Mouse (Mus musculus) forebrain, embryonic 14.5 days (tissue): ENCODE results near the gene Etv3. TPM values are rescaled to one million over a fixed set of nuclear protein-coding genes. Genes with fewer than 3 reads are reported as not detected.
"Not testable (repeated sequence)": the region's sequence is repeated elsewhere in the genome, so short reads cannot be mapped to it uniquely, and the experiment has no call there.

Experiments used
- ATAC-seq: fragments of 200-750 bp; cut with Nextera tagmentation; 2 replicates; pipeline ENCODE4 v1.8.0; 2017; ENCODE audit warnings: mild to moderate bottlenecking, moderate library complexity
- DNase-seq: peaks from one replicate; pipeline ENCODE4 v3.0.0-alpha.2; 2015; ENCODE audit warnings: low spot score
- H3K27ac ChIP-seq: fragments of 300-500 bp; sonication (generic); 2 replicates; pipeline ENCODE4 v1.5.1; 2014; ENCODE audit warnings: low read depth, mild to moderate bottlenecking, control low read depth, low read length, moderate library complexity
- H3K27me3 ChIP-seq: fragments of 300-500 bp; sonication (generic); replicated peaks from 2 replicates; pipeline ENCODE4 v1.6.1; 2014; ENCODE audit warnings: low read length, control low read depth, mixed read lengths; ENCODE audit not compliant: control insufficient read depth, insufficient read depth
- H3K36me3 ChIP-seq: fragments of 300-500 bp; sonication (generic); 2 replicates; pipeline ENCODE4 v1.6.1; 2014; ENCODE audit warnings: low read length, control low read depth; ENCODE audit not compliant: control insufficient read depth, insufficient read depth
- H3K4me1 ChIP-seq: fragments of 300-500 bp; sonication (generic); 2 replicates; pipeline ENCODE4 v1.6.1; 2014; ENCODE audit warnings: antibody characterized with exemption, low read length, control low read depth; ENCODE audit not compliant: control insufficient read depth, insufficient read depth
- H3K4me2 ChIP-seq: fragments of 300-500 bp; sonication (generic); 2 replicates; pipeline ENCODE4 v1.6.1; 2014; ENCODE audit warnings: mild to moderate bottlenecking, control low read depth, low read length
- H3K4me3 ChIP-seq: fragments of 300-500 bp; sonication (generic); 2 replicates; pipeline ENCODE4 v1.5.1; 2014; ENCODE audit warnings: low read depth, low read length, control low read depth
- H3K9ac ChIP-seq: fragments of 300-500 bp; sonication (generic); 2 replicates; pipeline ENCODE4 v1.6.1; 2014; ENCODE audit warnings: mild to moderate bottlenecking, low read length, control low read depth, moderate library complexity
- H3K9me3 ChIP-seq: fragments of 300-500 bp; sonication (generic); replicated peaks from 2 replicates; pipeline ENCODE4 v1.6.1; 2016; ENCODE audit warnings: low read length, control low read depth, mixed read lengths; ENCODE audit not compliant: control insufficient read depth
- WGBS: fragments of 180-500 bp; shearing (Covaris S2); extraction: QIAGEN DNeasy Blood & Tissue Kit; methylation state at CpG from one replicate; pipeline ENCODE4 v1.1.7; 2014; 5-methylcytosine and 5-hydroxymethylcytosine counted together
- polyA plus RNA-seq: library from polyadenylated mRNA; unstranded; fragments of >200 nt; fragmentation: Nextera tagmentation; extraction: Ambion mirVana; gene quantifications from 2 replicates; pipeline ENCODE4 v1.2.1, GENCODE M21; 2014

The Etv3 gene
- polyA plus RNA-seq, 1 experiment from 2014 or later, result 5.5 TPM

DNA sequence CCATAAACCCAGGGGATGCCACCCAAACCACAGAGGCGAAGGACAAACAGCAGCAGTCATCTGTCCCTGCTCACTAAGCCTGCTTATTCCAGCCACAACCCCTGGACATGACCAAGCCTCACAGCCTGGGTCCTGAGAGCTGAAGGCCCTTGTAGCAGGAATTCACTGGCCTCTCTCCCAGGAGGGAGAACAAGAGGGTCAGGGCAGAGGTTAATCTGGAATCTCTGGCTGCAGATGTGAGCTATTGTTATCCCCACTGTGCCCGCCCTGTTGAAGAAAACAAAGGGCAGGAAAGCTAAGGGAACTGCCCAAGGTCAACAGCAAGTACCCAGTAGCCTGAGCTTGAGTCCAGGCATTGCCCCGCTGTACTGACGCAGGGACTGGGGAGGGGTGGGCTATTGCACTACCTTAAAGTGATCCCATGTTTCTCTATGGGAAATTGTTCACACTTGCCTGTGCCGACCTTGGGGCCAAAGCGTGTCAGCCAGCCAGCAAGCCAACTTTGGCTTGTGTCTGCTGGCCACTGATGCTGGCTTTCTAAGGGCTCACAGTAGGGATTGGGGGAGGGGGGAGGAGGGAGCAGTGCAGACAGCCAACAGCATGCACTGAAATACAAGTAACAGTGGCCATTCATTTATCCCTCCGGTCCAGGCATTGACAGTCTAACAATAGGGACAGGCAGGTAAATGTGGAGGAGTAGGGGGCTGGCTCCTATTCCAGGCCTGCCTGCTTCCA is 17.4 kb downstream of the Etv3 start:
- H3K4me1 ChIP-seq, result no peaks in the 10 kb centered on the region
- ATAC-seq, result no peak
- no peaks in the 10 kb centered on the region for H3K9me3 ChIP-seq
- no peak overlapping the region for H3K9ac ChIP-seq
- peaks cover 17% of the 10 kb centered on the region; the same call in 1 of the 2 replicates for H3K36me3 ChIP-seq
- 25% methylated on average over 7 of the region's 7 CpGs for WGBS
- no peak overlapping the region for H3K4me3 ChIP-seq
- no peaks in the 10 kb centered on the region for H3K27me3 ChIP-seq
- H3K27ac ChIP-seq, result no peak overlapping the region
- no peak overlapping the region for H3K4me2 ChIP-seq
- no peak for DNase-seq

DNA sequence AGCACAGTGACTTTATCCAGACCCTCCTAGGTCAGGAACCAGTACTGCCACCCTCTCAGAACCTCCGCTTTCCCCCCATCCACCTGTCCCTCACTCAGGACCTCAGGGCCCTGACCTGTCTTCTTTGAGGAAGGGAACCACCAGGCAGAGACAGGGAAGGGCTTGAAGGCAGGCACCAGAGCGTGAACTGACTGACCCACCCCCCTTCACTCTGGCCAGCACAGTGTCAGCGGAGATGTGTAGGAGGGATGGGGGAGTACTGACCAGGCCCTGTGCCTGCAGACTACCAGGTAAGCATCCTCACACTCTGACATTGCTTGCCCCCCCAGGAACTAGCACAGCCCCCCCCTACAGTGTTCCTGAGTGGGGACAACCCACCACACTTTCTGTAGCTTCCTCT is 20.3 kb downstream of the Etv3 start:
- H3K27ac ChIP-seq, result no peak overlapping the region
- no peaks in the 10 kb centered on the region for H3K36me3 ChIP-seq
- H3K4me3 ChIP-seq, result no peak overlapping the region
- no peaks in the 10 kb centered on the region for H3K9me3 ChIP-seq
- no peaks in the 10 kb centered on the region for H3K4me1 ChIP-seq
- no peak overlapping the region for H3K9ac ChIP-seq
- no peaks in the 10 kb centered on the region for H3K27me3 ChIP-seq
- H3K4me2 ChIP-seq, result no peak overlapping the region
- DNase-seq (no peak), ATAC-seq (no peak)
- 61% methylated on average over 3 of the region's 3 CpGs for WGBS

DNA sequence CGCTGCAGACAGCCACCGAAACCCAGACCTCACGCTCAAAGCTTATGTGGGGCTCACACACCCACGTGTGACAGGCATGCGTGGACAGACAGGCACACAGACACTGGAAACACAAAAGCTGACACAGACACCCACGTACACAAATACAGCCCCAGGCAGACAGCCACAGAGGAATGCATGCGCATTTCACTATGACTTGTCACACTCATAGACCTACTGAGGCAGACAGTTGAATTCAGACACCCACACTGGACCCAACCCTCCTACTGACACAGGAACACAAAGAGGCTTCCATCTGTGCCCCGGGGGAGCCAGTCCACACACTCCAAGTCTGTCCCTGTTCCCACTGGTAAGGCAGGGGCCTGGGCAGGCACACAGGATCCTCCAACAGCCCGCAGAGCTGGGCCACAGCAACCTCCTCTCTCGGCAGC is 21.1 kb downstream of the Etv3 start:
- no peak overlapping the region for H3K4me2 ChIP-seq
- H3K27ac ChIP-seq, result 0 out of 2 replicates have a peak overlapping the region, but pooled peaks have one; percentile 5
- no peaks in the 10 kb centered on the region for H3K9me3 ChIP-seq
- DNase-seq (no peak), ATAC-seq (no peak)
- WGBS, result 84% methylated on average over 10 of the region's 10 CpGs
- H3K36me3 ChIP-seq, result no peaks in the 10 kb centered on the region
- no peak overlapping the region for H3K4me3 ChIP-seq
- H3K9ac ChIP-seq, result no peak overlapping the region
- H3K4me1 ChIP-seq, result no peaks in the 10 kb centered on the region
- H3K27me3 ChIP-seq, result no peaks in the 10 kb centered on the region

DNA sequence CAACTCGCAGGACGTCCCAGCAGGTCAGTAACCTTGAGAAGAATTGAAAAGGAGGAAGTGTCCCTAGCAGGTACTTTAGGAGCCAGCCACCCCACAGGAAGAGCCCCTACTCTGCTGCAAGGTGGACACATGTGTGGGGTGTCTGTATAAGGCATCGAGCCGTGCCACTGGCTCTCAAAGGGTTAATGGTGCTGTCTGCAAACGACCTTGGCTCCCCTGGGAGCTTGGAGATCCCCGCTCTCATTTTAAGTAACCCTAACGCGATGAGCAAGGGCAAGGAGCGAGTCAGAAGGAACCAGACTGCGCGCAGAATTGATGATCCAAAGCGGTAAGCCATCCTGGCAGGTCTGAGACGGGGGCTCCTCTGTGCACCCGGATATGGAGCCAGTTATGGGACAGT is 24.7 kb downstream of the Etv3 start:
- Histone ChIP-seq H3K4me3 (no peak overlapping the region), H3K27me3 (no peaks in the 10 kb centered on the region), H3K9ac (no peak overlapping the region), H3K9me3 (no peaks in the 10 kb centered on the region), H3K4me2 (no peak overlapping the region), H3K27ac (no peak overlapping the region), H3K4me1 (no peaks in the 10 kb centered on the region), H3K36me3 (no peaks in the 10 kb centered on the region)
- DNase-seq (no peak), ATAC-seq (no peak)
- WGBS, result 24% methylated on average over 14 of the region's 14 CpGs

DNA sequence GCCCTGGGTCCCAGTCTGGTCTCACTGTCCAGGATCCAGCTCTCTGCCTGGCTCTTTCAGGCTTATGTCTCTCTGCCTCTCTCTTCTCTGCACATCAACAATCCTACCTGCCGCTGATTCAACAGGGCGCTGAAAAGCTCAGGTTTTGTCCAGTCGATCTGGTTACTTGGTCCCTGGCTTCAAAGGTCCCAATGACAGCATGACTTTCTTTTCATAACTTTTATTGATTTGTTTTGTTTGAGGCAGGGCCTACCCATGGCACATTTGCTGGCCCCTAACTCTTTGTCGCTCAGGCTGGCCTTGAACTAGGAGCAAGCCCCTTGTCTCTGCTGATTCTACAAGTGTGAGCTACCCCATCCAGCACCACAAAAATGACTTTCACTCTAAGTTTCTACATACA is 27.1 kb downstream of the Etv3 start:
- H3K4me2 ChIP-seq, result no peak overlapping the region
- no peak overlapping the region for H3K9ac ChIP-seq
- no peaks in the 10 kb centered on the region for H3K36me3 ChIP-seq
- no peak overlapping the region for H3K4me3 ChIP-seq
- ATAC-seq, result no peak
- H3K27me3 ChIP-seq, result no peaks in the 10 kb centered on the region
- H3K27ac ChIP-seq, result no peak overlapping the region
- no peaks in the 10 kb centered on the region for H3K9me3 ChIP-seq
- WGBS, result 88% methylated on average over 4 of the region's 4 CpGs
- no peaks in the 10 kb centered on the region for H3K4me1 ChIP-seq
- no peak for DNase-seq

DNA sequence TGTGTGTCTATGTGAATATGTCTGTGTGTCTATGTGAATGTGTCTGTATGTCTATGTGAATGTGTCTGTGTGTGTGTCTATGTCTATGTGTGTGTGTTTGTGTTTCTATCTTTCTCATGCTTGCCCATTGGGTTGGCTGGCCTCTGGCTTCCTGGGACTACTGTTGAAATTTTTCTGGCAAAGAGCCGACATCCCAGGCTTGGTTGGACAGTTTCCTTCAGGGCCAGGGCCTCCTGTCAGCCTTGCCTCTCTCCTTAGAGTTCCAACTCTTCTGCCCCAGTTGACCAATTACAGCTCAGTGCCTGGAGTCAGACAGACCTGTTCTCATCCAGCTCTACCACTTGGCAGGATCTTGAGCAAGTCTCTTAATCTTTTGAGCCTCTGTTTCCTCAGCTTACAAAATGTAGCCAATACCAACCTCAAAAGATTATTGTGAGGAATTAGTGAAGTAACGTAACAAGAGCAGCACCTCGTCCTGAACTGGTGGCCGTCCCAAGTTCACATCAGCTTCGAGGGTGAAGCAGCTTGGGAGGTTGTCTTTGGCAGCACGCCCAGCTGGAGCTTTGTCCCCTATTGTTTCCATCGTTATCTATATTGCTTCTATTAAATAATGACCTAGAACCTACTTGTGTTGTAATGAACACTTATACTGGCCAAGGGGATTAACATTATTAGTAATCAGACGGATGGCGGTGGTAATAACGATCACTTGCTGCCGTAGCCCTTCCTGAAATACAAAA is 28.2 kb downstream of the Etv3 start:
- H3K9ac ChIP-seq, result no peak overlapping the region
- WGBS, result 32% methylated on average over 11 of the region's 11 CpGs
- H3K9me3 ChIP-seq, result no peaks in the 10 kb centered on the region
- no peaks in the 10 kb centered on the region for H3K36me3 ChIP-seq
- no peak overlapping the region for H3K27ac ChIP-seq
- no peak overlapping the region for H3K4me3 ChIP-seq
- ATAC-seq, result no peak
- H3K4me2 ChIP-seq, result no peak overlapping the region
- DNase-seq, result no peak
- no peaks in the 10 kb centered on the region for H3K27me3 ChIP-seq
- H3K4me1 ChIP-seq, result no peaks in the 10 kb centered on the region

DNA sequence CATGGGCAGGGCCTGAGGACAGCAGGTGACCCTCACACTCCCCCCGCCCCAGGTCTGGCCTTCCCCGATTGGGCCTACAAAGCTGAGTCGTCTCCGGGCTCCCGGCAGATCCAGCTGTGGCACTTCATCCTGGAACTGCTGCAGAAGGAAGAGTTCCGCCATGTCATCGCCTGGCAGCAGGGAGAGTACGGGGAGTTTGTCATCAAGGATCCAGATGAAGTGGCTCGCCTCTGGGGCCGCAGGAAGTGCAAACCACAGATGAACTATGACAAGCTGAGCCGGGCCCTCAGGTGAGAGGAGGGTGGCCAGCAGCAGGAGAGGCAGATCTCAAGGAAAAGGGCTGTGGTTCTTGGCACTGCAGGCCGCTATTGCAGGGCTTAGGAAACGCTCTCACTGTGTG is 29.7 kb downstream of the Etv3 start:
- H3K4me2 ChIP-seq, H3K27me3 ChIP-seq: not testable (repeated sequence)

DNA sequence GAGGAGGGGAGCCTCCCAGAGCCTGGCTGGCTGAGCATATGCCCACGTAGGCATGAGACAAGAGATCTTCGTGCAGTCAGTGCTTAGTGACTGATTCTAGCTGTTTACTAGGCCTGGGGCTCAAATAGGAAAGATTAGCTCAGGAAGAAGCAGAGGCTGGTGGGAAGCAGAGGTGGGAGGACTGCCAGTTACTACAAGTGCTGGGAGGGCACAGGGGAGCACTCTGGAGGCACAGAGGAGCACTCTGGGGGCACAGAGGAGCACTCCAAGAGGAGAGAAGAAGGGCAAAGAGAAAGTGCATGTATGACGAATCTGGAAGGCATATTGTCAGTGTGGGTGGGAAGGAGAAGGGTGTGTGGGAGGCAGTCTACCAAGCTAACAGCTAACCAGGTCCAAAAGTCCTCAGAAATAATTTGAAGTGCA is 30.9 kb downstream of the Etv3 start:
- H3K4me3 ChIP-seq, result no peak overlapping the region
- DNase-seq (no peak), ATAC-seq (no peak)
- H3K4me2 ChIP-seq, result no peak overlapping the region
- 83% methylated on average over 3 of the region's 3 CpGs for WGBS
- no peaks in the 10 kb centered on the region for H3K4me1 ChIP-seq
- H3K9me3 ChIP-seq, result no peaks in the 10 kb centered on the region
- no peaks in the 10 kb centered on the region for H3K36me3 ChIP-seq
- H3K27ac ChIP-seq, result no peak overlapping the region
- H3K9ac ChIP-seq, result no peak overlapping the region
- no peaks in the 10 kb centered on the region for H3K27me3 ChIP-seq

More for the DNA sequence above, 29.7 kb downstream of the Etv3 start:
- ATAC-seq, H3K4me3 ChIP-seq, DNase-seq, H3K27ac ChIP-seq, H3K36me3 ChIP-seq, H3K9ac ChIP-seq, H3K4me1 ChIP-seq, H3K9me3 ChIP-seq: not testable (repeated sequence)
- WGBS, result 87% methylated on average over 10 of the region's 13 CpGs

DNA sequence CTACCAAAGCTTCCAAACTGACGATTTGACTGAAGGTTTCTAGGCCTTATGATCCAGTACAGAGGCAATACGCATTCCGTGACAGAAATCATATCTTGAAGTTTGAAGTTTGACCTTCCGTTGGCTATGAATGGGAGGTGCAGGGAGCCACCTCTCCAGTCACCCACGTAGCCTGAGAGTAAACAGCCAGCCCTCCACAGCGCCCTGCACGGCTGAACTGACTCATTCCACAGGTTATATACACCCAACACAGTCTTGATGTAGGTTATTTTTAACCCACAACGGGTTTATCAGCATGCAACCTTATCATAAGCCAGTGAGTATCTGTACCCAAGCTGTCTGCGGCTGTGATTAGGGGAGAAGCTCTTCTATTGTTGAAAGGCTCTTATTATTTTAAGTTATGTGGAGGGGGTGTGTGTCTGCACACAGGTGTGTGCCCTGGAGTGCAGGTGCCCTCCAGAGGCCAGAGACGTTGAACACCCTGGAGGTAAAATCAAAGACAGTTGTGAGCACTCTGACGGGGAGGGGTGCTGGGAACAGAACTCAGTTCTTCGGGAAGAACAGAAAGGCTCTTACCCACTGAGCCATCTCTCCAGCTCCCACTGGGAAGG is 31.6 kb downstream of the Etv3 start:
- Histone ChIP-seq H3K27me3 (no peaks in the 10 kb centered on the region), H3K27ac (no peak overlapping the region), H3K36me3 (no peaks in the 10 kb centered on the region), H3K9me3 (no peaks in the 10 kb centered on the region), H3K4me2 (no peak overlapping the region), H3K4me1 (no peaks in the 10 kb centered on the region), H3K4me3 (no peak overlapping the region), H3K9ac (no peak overlapping the region)
- WGBS, result 85% methylated on average over 12 of the region's 12 CpGs
- DNase-seq, result no peak
- ATAC-seq, result no peak
